Mouse (Mus musculus) urinary bladder, postnatal 14 days (tissue): ENCODE results near the gene Col13a1.

Experiments used
- DNase-seq: peaks from one replicate; pipeline ENCODE4 v3.0.0; 2021; ENCODE audit warnings: low spot score

Col13a1 gene

GRCm38 (mm10) chr10:61978866-61979340 is at the start of gene Col13a1:
Gene Col13a1, minus strand, starts transcription at chr10:61979108.
- DNase-seq: peak; percentile 11

DNA sequence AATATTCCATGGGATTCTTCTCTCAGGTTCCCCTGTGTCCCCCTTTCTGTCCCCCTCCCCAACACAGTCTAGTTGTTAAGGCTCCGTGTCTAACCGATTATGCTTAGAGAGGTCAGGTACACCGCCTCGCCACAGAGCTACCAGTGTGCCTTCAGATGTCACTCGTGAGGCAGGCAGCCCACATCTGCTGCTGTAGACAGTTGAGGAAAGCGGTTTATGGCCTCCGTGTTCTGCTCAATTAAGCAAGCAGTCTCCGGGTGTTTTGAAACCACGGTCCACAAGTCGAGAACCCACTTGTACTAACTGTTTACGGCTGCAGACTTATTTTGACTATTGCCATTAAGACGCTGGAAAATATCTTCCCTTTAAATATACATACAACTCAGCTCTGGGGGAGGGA is 48.8 kb upstream of the Col13a1 start:
- no peak for DNase-seq

DNA sequence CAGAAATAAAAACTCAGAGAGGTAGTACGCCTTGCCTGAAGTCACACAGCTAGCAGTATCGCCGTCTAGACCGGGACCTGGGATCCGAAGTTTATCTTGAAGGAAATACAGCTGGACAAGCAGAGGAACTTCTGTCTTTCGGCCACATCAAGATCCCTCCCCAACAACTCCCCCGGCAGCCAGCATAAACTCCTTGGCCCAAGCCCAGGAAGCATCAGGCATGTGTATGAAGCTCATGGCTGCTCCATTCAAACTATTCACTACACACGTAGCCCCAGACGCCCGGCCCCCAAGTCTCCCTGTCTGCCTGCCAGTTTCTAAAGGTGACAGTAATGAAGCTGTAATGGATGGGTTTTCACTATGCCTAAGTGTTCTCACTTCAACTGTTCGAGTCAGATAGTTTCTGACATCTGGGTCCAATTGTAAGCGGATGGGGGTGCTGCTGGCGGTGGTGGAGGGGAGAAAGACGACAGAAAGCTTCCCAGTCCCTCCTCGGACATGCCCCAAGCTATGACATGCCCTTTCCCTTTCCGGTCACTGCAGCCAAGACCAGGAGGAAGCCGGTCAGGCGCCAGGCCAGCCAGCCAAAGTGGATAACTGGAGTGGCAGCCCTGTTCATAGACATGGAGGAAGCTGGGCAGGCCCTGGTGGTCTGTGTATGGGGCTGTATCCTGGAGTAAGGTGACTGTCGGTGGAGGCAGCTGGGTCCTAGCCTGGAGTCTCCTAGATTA is 45.1 kb upstream of the Col13a1 start:
- DNase-seq: peak; percentile 14

DNA sequence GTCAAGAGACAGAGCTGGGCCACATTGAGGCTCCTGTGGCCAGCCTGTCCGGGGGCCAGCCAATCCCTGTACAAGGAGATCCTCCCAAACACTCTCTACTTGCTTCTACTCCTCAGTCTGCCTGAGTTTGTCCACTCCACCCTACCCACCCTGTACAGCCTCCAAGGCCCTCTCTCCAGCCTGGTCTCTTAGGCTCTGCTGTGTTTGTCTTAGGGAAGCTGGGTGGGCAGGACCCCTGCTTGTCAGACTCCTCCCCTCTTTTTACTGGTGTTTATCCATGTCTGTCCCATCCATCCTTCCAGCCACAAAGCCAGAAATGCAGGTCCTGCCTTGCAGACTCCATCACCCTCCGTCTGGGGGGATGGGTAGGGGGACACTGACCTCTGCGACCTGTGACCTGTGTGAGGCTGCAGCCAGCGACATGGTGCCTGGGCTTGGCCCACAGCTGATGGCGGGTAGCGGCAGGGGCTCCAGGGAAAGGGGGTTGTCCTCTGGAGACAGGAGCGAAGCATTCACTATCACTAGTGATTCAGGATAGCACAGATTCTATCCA is 41.2 kb upstream of the Col13a1 start:
- DNase-seq: no peak

DNA sequence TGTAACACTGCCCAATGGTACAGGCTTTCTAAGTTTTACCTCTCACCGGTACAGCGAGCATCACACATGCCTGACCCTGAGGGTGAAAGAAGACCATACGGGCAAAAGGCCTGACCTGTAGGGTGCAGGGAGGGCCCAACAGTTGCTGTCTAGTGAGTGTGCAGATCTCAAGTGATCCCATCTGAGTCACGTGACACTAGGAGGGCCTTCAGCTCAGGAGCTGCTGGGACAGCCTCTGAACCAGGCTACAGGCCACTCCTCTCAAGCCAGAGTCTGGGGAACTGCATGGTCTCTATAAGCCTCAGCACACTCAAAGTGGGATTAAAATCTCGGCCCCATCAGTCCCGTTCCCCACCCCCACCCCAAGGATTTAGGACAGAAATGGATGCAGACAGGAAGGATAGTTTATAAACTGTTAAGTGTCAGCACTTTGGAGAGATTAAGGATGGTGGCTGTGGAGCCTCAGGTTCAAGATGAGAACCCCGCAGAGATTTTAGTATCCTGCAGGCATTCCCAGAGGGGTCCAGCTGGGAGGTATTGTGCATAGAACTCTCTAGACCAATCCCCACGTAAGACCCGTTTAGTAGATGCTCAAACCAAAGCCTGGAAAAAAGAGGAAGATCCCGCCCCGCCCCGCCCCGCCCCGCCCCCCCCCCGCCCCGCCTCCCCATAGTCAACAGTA is 40.6 kb upstream of the Col13a1 start:
- DNase-seq: no peak

GRCm38 (mm10) chr10:62016947-62017346 is 38.0 kb upstream of the Col13a1 start:
- DNase-seq: no peak

DNA sequence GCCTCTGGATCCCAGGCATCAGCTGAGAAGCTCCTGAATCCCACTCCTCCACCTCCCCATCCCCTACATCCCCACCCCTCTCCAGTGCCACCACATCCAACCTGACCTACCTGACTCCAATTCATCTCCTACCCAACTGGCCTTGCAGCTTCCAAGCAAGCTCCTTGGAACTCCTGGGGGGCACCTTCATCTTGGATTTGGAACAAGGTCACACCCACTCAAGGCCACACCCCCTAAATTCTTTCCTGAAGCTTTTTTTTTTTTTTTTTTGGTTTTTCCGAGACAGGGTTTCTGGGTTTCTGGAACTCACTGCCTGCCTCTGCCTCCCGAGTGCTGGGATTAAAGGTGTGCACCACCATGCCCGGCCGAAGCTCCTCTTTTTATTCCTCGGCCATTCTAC is 34.3 kb upstream of the Col13a1 start:
- no peak for DNase-seq

- no peak for DNase-seq
Measured at GRCm38 (mm10) chr10:62012371-62012770, 33.5 kb upstream of the Col13a1 start.

- DNase-seq: no peak
Measured at GRCm38 (mm10) chr10:62009981-62010500, 31.1 kb upstream of the Col13a1 start.

DNA sequence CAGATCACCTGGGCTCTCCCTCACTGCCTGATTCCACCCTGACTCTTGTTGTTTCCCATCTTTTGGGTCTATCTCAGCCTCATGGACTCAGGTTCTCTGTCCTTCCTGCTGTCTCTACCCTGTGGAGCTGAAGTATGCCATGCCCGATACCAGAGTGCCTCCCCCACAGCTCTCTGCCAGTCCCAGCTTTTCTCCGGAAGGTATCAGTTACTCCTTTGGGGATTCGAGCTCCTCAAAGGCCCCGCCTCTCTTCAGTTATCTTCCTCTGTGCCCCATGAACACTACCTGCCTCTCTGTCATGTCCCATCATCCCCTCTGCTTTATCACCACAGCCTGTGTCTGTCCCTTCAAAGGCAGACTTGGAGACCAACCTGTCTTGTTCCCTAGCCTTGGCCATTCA is 29.1 kb upstream of the Col13a1 start:
- no peak for DNase-seq

- no peak for DNase-seq
Measured at GRCm38 (mm10) chr10:62006371-62006770, 27.5 kb upstream of the Col13a1 start.

DNA sequence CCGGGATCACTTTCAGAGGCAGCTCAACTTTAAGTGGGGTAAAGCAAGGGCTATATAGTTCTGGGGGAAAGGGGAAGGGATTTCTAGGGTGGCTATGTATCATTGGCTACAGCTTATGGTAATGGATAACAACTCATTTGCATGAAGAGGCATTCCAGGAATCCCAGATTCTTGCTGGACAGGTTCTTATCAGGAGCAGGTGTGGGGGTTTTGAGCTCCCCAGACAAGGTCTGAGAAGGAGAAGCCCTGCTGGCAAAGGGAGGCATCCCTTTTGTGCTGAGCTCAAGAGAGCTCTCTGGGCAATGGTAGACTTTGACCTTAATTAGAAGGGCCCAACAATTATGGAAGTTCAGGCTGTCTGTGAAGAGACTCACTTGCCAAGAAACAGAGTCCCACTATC is 21.3 kb upstream of the Col13a1 start:
- DNase-seq: no peak

DNA sequence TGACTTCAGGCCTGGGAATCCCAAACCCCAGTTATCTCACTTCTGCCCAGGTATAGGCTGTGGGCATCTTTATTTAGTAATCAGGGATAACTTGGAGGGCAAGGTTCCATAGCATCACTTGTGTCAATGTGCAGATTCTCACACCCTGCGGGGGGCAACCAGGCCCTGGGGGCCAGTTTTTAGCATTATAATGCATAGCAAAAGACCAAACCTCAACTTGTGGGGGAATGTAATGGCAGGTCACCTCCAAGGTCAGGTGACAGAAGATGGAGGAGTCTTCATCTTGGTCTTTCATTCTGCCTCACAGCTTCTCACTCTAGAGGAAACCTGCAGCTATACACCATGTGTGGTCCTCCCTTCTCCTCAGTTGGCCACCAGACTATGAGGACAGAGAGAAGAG is 20.9 kb upstream of the Col13a1 start:
- DNase-seq: no peak

GRCm38 (mm10) chr10:61991481-61992424 is 12.8 kb upstream of the Col13a1 start:
- DNase-seq: no peak

- peak; percentile 93 for DNase-seq
Measured at GRCm38 (mm10) chr10:61980424-61980823, 1.5 kb upstream of the Col13a1 start.

- peak; percentile 15 for DNase-seq
Measured at GRCm38 (mm10) chr10:61978112-61978865, 619 bp downstream of the Col13a1 start.

- DNase-seq: no peak
Measured at GRCm38 (mm10) chr10:61977392-61978096, 1.4 kb downstream of the Col13a1 start.

DNA sequence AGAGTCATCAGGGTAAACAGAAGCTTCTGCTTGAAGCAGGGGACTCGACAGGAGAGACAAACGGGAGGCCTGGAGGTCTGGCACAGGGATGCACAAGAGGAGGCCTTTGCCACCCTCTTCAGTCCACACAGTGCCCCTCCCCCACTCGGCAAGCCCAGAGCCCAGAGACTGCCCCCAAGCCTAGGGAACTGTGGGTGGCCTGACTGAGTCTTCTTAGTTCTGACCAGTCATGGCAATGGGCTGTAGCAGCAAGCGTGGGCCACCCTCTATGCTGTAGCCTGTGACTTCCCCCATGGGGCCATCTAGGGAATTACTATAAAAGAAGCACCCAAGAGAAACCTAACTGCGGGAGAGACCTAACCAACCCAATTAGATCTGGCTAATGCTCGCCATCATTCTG is 1.9 kb downstream of the Col13a1 start:
- no peak for DNase-seq

DNA sequence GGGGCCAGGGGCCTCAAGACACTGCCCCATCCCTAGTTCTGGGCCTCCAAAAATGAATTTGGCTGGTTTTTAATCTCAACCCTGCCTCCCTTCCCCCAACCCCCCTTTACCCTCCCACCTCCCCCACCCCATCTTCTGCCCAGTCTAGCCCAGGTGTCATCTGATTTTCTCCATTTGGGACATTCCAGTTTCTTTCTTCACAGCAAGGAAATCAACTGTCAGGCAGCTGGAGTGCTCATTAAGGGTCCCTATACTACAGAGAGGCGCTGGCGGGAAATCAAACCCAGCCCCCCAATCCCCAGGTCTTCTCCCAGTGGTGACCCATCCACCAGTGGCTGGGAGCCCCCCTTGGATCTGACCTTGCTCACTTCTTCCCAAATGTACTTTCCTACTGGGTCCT is 4.3 kb downstream of the Col13a1 start:
- no peak for DNase-seq

DNA sequence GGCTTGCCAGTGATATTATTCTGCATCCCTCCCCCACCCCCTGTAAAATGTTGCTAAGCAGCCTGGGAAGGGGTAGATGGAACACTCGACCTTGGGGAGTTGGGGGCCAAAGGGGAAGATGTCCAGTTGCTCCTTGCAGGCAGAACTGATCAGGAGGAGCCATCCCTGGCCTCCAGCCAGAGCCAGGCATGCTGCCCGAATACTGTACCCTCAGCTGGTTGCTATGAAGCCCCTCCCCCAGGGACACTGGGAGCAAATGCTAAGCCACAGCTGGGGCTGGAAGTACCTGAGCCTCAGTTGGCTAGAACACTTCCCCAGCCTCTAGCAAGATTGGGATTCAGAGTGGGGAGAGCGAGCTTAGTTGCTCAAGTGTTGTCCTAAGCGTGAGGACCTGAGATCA is 6.9 kb downstream of the Col13a1 start:
- DNase-seq: no peak
